Mouse (Mus musculus): ENCODE data around the gene Tuba3b. TPM values are rescaled to one million over a fixed set of nuclear protein-coding genes. Genes with fewer than 3 reads are reported as not detected.

Tuba3b gene
- not detected in 2 replicates for polyA plus RNA-seq (2012; rRNA removed)

- peaks cover 13% of the 10 kb centered on the region for H3K4me1 ChIP-seq (ENCODE audit: control insufficient read depth, insufficient read depth, low read length)
- no peak for TF ChIP-seq CTCF (IDR thresholded peaks at IDR 0.05; ENCODE audit: borderline replicate concordance, insufficient read depth, low read depth, low read length)
- TF ChIP-seq POLR2A (IDR thresholded peaks at IDR 0.05; ENCODE audit: borderline replicate concordance, insufficient read depth, low read length), result no peak
- H3K27me3 ChIP-seq (ENCODE audit: control insufficient read depth, insufficient read depth, low read length), result no peaks in the 10 kb centered on the region
- no peak within 1 kb of the TSS for H3K27ac ChIP-seq (ENCODE audit: insufficient read depth, low read length)
- WGBS, result 96% methylated on average over 31 of the region's 31 CpGs
- DNase-seq, result no peak
- no peak within 1 kb of the TSS for H3K4me3 ChIP-seq (replicated peaks; ENCODE audit: insufficient read depth, low read depth, low read length)
Measured at GRCm38 (mm10) chr6:145615666-145616210, at the start of gene Tuba3b. Gene Tuba3b, plus strand, starts transcription at chr6:145615757.

GRCm38 (mm10) chr6:145567296-145567695 lies 48.3 kb upstream of the Tuba3b start:
- H3K4me3 ChIP-seq (replicated peaks; ENCODE audit: insufficient read depth, low read depth, low read length), result no peak overlapping the region
- TF ChIP-seq CTCF (IDR thresholded peaks at IDR 0.05; ENCODE audit: borderline replicate concordance, insufficient read depth, low read depth, low read length) (no peak), POLR2A (IDR thresholded peaks at IDR 0.05; ENCODE audit: borderline replicate concordance, insufficient read depth, low read length) (no peak)
- WGBS, result 48% methylated on average over 8 of the region's 8 CpGs
- no peak for DNase-seq
- no peaks in the 10 kb centered on the region for H3K27me3 ChIP-seq (ENCODE audit: control insufficient read depth, insufficient read depth, low read length)
- peaks cover 20% of the 10 kb centered on the region for H3K4me1 ChIP-seq (ENCODE audit: control insufficient read depth, insufficient read depth, low read length)
- no peak overlapping the region for H3K27ac ChIP-seq (ENCODE audit: insufficient read depth, low read length)

- Histone ChIP-seq H3K27ac (ENCODE audit: insufficient read depth, low read length) (no peak overlapping the region), H3K4me1 (ENCODE audit: control insufficient read depth, insufficient read depth, low read length) (peaks cover 22% of the 10 kb centered on the region), H3K4me3 (replicated peaks; ENCODE audit: insufficient read depth, low read depth, low read length) (no peak overlapping the region), H3K27me3 (ENCODE audit: control insufficient read depth, insufficient read depth, low read length) (no peaks in the 10 kb centered on the region)
- DNase-seq, result peak; percentile 27 to 55
- TF ChIP-seq POLR2A (IDR thresholded peaks at IDR 0.05; ENCODE audit: borderline replicate concordance, insufficient read depth, low read length) (no peak), CTCF (IDR thresholded peaks at IDR 0.05; ENCODE audit: borderline replicate concordance, insufficient read depth, low read depth, low read length) (no peak)
- 35% methylated on average over 3 of the region's 3 CpGs for WGBS
Measured at GRCm38 (mm10) chr6:145567832-145568231, 47.7 kb upstream of the Tuba3b start.

- WGBS, result 96% methylated on average over 3 of the region's 3 CpGs
- Histone ChIP-seq H3K27ac (ENCODE audit: insufficient read depth, low read length) (no peak overlapping the region), H3K4me3 (replicated peaks; ENCODE audit: insufficient read depth, low read depth, low read length) (no peak overlapping the region), H3K27me3 (ENCODE audit: control insufficient read depth, insufficient read depth, low read length) (no peaks in the 10 kb centered on the region), H3K4me1 (ENCODE audit: control insufficient read depth, insufficient read depth, low read length) (peaks cover 30% of the 10 kb centered on the region)
- TF ChIP-seq POLR2A (IDR thresholded peaks at IDR 0.05; ENCODE audit: borderline replicate concordance, insufficient read depth, low read length) (no peak), CTCF (IDR thresholded peaks at IDR 0.05; ENCODE audit: borderline replicate concordance, insufficient read depth, low read depth, low read length) (no peak)
- no peak for DNase-seq
Measured at GRCm38 (mm10) chr6:145568701-145569100, 46.9 kb upstream of the Tuba3b start.

- H3K27ac ChIP-seq (ENCODE audit: insufficient read depth, low read length), result peak overlapping the region; percentile 62
- TF ChIP-seq POLR2A (IDR thresholded peaks at IDR 0.05; ENCODE audit: borderline replicate concordance, insufficient read depth, low read length), result no peak
- TF ChIP-seq CTCF (IDR thresholded peaks at IDR 0.05; ENCODE audit: borderline replicate concordance, insufficient read depth, low read depth, low read length), result no peak
- no peaks in the 10 kb centered on the region for H3K27me3 ChIP-seq (ENCODE audit: control insufficient read depth, insufficient read depth, low read length)
- peaks cover 28% of the 10 kb centered on the region for H3K4me1 ChIP-seq (ENCODE audit: control insufficient read depth, insufficient read depth, low read length)
- H3K4me3 ChIP-seq (replicated peaks; ENCODE audit: insufficient read depth, low read depth, low read length), result no peak overlapping the region
- 21% methylated on average over 6 of the region's 6 CpGs for WGBS
- peak; percentile 78 to 87 for DNase-seq
Measured at GRCm38 (mm10) chr6:145573250-145574013, 42.1 kb upstream of the Tuba3b start.

- Histone ChIP-seq H3K27ac (ENCODE audit: insufficient read depth, low read length) (no peak overlapping the region), H3K27me3 (ENCODE audit: control insufficient read depth, insufficient read depth, low read length) (no peaks in the 10 kb centered on the region), H3K4me1 (ENCODE audit: control insufficient read depth, insufficient read depth, low read length) (peaks cover 34% of the 10 kb centered on the region), H3K4me3 (replicated peaks; ENCODE audit: insufficient read depth, low read depth, low read length) (no peak overlapping the region)
- TF ChIP-seq CTCF (IDR thresholded peaks at IDR 0.05; ENCODE audit: borderline replicate concordance, insufficient read depth, low read depth, low read length) (no peak), POLR2A (IDR thresholded peaks at IDR 0.05; ENCODE audit: borderline replicate concordance, insufficient read depth, low read length) (no peak)
- DNase-seq, result no peak
- over 99% methylated on average over 4 of the region's 4 CpGs for WGBS
Measured at GRCm38 (mm10) chr6:145576762-145577161, 38.8 kb upstream of the Tuba3b start.

GRCm38 (mm10) chr6:145578457-145579185 lies 36.9 kb upstream of the Tuba3b start:
- H3K27ac ChIP-seq (ENCODE audit: insufficient read depth, low read length), result no peak overlapping the region; the same call in 1 of the 2 replicates
- no peaks in the 10 kb centered on the region for H3K27me3 ChIP-seq (ENCODE audit: control insufficient read depth, insufficient read depth, low read length)
- DNase-seq, result no peak
- H3K4me3 ChIP-seq (replicated peaks; ENCODE audit: insufficient read depth, low read depth, low read length), result no peak overlapping the region
- 58% methylated on average over 10 of the region's 10 CpGs for WGBS
- TF ChIP-seq POLR2A (IDR thresholded peaks at IDR 0.05; ENCODE audit: borderline replicate concordance, insufficient read depth, low read length) (no peak), CTCF (IDR thresholded peaks at IDR 0.05; ENCODE audit: borderline replicate concordance, insufficient read depth, low read depth, low read length) (no peak)
- peaks cover 22% of the 10 kb centered on the region for H3K4me1 ChIP-seq (ENCODE audit: control insufficient read depth, insufficient read depth, low read length)
